Mouse (Mus musculus): Measurements from ENCODE around the gene Rbm24. TPM values are rescaled to one million over a fixed set of nuclear protein-coding genes. Genes with fewer than 3 reads are reported as not detected.

Rbm24 gene
- polyA plus RNA-seq, 1 experiment from 2014 or later, result 1.5 TPM

Other genes starting within 250 kb of the Rbm24 start
- 0.18 and 0.19 TPM in 2 replicates for gene Stmnd1, start 144.7 kb upstream of the Rbm24 start, polyA plus RNA-seq (2015; fragmentation: Nextera tagmentation; extraction: Ambion mirVana)
- 10.0 and 10.3 TPM in 2 replicates for gene Cap2, start 83.4 kb downstream of the Rbm24 start, polyA plus RNA-seq (2015; fragmentation: Nextera tagmentation; extraction: Ambion mirVana)